Mouse (Mus musculus) myocyte (in vitro differentiated cells): ENCODE results near the gene Tax1bp1.

Source experiments
- E2F4 ChIP-seq: IDR thresholded peaks from one replicate; pipeline ENCODE4 v1.6.1; 2011; ENCODE audit warnings: mild to moderate bottlenecking, control low read depth, moderate library complexity; ENCODE audit not compliant: insufficient read depth
- MYOD1 ChIP-seq, 3 experiments: IDR thresholded peaks; one replicate each; pipeline ENCODE4 v1.6.1; 2011; ENCODE audit warnings: control low read depth in 2 of 3, low read depth in 2 of 3, mild to moderate bottlenecking in 2 of 3, moderate library complexity in 1 of 3; ENCODE audit not compliant: insufficient read length in 2 of 3, control insufficient read depth in 1 of 3
- POLR2A ChIP-seq: IDR thresholded peaks from one replicate; pipeline ENCODE4 v1.6.1; 2011; ENCODE audit warnings: low read depth, mild to moderate bottlenecking, control low read depth, moderate library complexity; ENCODE audit not compliant: insufficient read length
- TCF12 ChIP-seq: IDR thresholded peaks from one replicate; pipeline ENCODE4 v1.6.1; 2011; ENCODE audit warnings: mild to moderate bottlenecking, control low read depth; ENCODE audit not compliant: poor library complexity, insufficient read depth, severe bottlenecking
- USF1 ChIP-seq: IDR thresholded peaks from one replicate; pipeline ENCODE4 v1.6.1; 2011; ENCODE audit warnings: low read depth, mild to moderate bottlenecking, control low read depth, moderate library complexity

DNA sequence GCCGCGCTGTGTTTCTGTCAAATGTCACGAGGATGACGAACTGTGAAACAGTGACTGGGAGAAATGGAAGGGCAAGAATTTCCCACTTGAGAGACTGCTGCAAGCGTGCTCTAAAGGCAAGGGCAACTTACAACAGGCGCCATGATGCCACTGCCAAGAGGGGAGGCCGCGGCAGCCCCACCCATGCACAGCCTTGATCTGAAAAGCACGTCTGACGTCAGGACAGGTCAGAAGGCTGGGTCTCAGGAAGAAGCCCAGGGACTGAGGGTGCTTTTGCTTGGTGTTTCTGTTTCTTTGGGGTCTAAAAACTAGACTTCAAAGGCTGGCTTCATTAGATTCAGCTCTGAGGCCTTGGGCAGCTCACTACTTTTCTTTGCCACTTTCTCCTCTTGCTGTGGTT lies 76.8 kb downstream of the Tax1bp1 start:
- TF ChIP-seq USF1 = no peak
- TF ChIP-seq POLR2A = no peak
- no peak for TF ChIP-seq MYOD1 (IDR thresholded peaks at IDR 0.05; ENCODE audit: control insufficient read depth in 1 of 3, insufficient read length in 2 of 3, low read depth in 2 of 3)
- TF ChIP-seq E2F4 = no peak
- no peak for TF ChIP-seq TCF12
